Mouse (Mus musculus): ENCODE measurements at regions not wholly inside any gene's neighbourhood (a gene's known extent, or its start where the extent isn't known, plus 50 kb on each side); places are given as distances from the start of the nearest gene placed in this dataset.

- WGBS: 36% methylated on average over 1 of the region's 1 CpGs
- no peak for ATAC-seq (ENCODE audit: insufficient read depth)
- Histone ChIP-seq H3K4me1 (ENCODE audit: insufficient read depth) (no peaks in the 10 kb centered on the region), H3K27me3 (ENCODE audit: insufficient read depth, low read length) (no peaks in the 10 kb centered on the region), H3K9ac (no peak overlapping the region), H3K9me3 (ENCODE audit: low read depth, low read length) (no peaks in the 10 kb centered on the region), H3K36me3 (ENCODE audit: insufficient read depth) (no peaks in the 10 kb centered on the region), H3K27ac (ENCODE audit: low read depth) (no peak overlapping the region), H3K4me2 (no peak overlapping the region), H3K4me3 (ENCODE audit: low read depth, low read length) (no peak overlapping the region)
- peak; percentile 43 for TF ChIP-seq CTCF (IDR thresholded peaks at IDR 0.05; ENCODE audit: low read depth)
- peak; percentile 64 for DNase-seq
Observed at GRCm38 (mm10) chr10:112746683-112747082, 182.1 kb downstream of the Atxn7l3b start.

GRCm38 (mm10) chr10:112743527-112743926 is 185.3 kb downstream of the Atxn7l3b start:
- Histone ChIP-seq H3K9me3 (ENCODE audit: low read depth, low read length) (no peaks in the 10 kb centered on the region), H3K4me1 (ENCODE audit: insufficient read depth) (no peaks in the 10 kb centered on the region), H3K27me3 (ENCODE audit: insufficient read depth, low read length) (no peaks in the 10 kb centered on the region), H3K36me3 (ENCODE audit: insufficient read depth) (no peaks in the 10 kb centered on the region), H3K9ac (no peak overlapping the region), H3K4me3 (ENCODE audit: low read depth, low read length) (no peak overlapping the region), H3K27ac (ENCODE audit: low read depth) (no peak overlapping the region), H3K4me2 (no peak overlapping the region)
- no peak for ATAC-seq (ENCODE audit: insufficient read depth)
- no peak for DNase-seq
- TF ChIP-seq CTCF (IDR thresholded peaks at IDR 0.05; ENCODE audit: low read depth): no peak
- 83% methylated on average over 2 of the region's 2 CpGs for WGBS

GRCm38 (mm10) chr10:112742123-112742522 is 186.7 kb downstream of the Atxn7l3b start:
- Histone ChIP-seq H3K27me3 (ENCODE audit: insufficient read depth, low read length) (no peaks in the 10 kb centered on the region), H3K27ac (ENCODE audit: low read depth) (no peak overlapping the region), H3K36me3 (ENCODE audit: insufficient read depth) (no peaks in the 10 kb centered on the region), H3K4me1 (ENCODE audit: insufficient read depth) (no peaks in the 10 kb centered on the region), H3K9me3 (ENCODE audit: low read depth, low read length) (no peaks in the 10 kb centered on the region), H3K4me2 (no peak overlapping the region), H3K4me3 (ENCODE audit: low read depth, low read length) (no peak overlapping the region), H3K9ac (no peak overlapping the region)
- no peak for TF ChIP-seq CTCF (IDR thresholded peaks at IDR 0.05; ENCODE audit: low read depth)
- DNase-seq (no peak), ATAC-seq (ENCODE audit: insufficient read depth) (no peak)
- WGBS: 83% methylated on average over 8 of the region's 8 CpGs
